Mouse (Mus musculus) cerebellum, postnatal 25 days (tissue): ENCODE results near the gene Fbxo41.

Experiments
- DNase-seq, 2 experiments: peaks; one replicate each; pipeline ENCODE4 v3.0.0; 2021; ENCODE audit warnings: mixed read lengths in 2 of 2

Fbxo41 gene

DNA sequence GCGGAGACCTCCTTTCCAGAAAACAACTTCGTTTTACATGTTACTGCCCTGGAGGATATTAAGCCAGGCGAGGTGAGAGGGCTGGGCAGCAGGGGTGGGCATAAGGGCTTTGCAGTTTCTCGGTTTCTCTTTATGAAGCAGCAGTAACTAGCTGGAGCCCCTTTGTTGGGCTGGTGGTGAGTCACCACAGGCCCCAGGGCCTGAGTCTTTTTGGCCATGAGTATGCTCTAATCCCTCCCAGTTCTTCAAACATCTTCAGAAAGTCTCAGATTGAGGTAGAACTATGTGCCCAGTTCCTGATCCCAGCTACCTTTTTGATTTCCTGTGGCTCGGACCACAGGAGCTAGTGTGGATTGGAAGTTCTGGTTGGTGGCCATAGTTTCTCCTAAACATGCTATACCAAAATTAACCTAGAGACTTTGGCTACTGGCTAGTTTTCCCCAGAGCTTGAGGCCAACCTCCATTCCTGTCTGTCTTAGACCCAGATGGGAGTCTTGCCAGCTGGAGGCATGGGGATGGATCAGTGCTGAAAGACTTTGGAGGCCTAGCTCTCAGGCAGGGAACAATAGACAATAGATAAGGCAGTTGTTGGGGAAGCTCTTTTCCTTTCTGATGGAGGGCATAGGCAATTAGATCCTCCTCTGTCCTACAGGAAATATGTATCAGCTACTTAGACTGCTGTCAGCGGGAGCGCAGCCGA is 58.4 kb downstream of the Fbxo41 start:
- no peak for DNase-seq

DNA sequence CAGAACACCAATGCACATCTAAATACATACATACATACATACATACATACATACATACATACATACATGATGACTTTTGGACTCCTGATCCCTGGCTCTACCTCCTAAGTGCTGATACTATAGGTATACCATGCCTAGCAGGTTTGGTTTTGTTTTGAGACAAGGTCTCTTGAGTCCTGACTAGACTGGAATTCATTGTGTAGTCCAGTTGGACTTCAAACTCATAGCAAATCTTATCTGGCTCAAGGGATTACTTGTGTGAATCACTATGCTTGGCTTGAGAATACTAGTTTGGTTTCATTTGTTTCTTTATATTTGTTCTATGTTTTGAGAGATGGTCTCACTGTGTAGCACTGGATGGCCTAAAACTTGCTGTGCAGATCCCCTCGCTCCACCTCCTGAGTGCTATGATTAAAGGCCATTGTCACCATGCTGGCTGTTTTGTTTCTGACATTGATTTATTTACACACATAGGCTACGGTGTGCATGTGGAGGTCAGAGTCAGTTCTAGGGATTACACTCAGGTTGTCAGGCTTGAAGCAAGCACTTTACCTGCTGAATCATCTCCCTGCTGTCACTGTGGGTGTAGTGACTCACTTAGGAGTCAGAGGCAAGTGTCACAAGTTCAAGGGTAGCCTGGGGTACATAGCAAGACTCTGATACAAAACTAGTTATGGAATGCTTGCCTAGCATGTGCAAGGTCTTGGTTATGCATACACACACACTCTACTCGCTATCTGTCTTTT is 59.1 kb downstream of the Fbxo41 start:
- DNase-seq: no peak

DNA sequence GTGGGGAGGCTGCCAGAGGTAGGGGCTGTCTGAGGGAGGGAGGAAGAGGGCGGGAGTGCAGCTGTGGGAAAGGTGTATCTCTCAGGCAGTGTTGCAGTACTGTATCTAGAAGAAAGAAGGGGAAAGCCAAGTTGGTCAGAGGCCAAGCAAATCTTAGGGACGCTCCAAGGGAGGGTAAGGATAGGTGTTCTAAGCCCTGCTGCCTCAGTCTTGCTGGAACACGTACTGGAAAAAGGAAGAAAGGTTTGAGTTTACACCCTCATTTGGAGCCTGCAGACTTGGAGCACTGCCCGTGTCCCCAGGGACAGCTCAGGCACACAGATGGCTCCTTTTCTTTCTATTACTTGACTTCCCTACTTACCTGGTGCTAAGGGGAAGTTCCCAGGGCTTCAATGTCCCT is 61.7 kb downstream of the Fbxo41 start:
- DNase-seq: no peak

- DNase-seq: no peak
Observed at GRCm38 (mm10) chr6:85436631-85437030, 66.2 kb downstream of the Fbxo41 start.

- no peak for DNase-seq
Observed at GRCm38 (mm10) chr6:85436204-85436603, 66.6 kb downstream of the Fbxo41 start.

DNA sequence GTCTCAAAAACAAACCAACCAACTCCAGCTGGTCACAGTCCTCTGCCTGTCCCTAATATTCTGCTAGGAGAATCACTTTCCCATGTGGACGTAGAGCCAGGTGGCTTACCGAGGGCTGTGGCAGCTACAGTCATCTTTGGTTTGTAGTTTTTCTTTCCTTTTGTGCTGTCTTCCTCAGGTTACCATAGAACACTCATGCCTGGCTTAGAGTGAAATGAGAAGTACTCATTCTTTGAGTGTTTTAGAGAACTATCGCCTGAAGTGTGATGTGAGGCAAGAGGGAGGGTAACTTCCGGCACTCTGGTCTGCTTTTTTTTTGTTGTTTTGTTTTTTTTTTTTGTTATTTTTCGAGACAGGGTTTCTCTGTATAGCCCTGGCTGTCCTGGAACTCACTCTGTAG is 68.9 kb downstream of the Fbxo41 start:
- DNase-seq: no peak

GRCm38 (mm10) chr6:85431842-85432431 is 70.9 kb downstream of the Fbxo41 start, which contains the start of gene Smyd5:
Gene Smyd5, plus strand, starts transcription at chr6:85431989.
- DNase-seq: peak; percentile 78 to 86

DNA sequence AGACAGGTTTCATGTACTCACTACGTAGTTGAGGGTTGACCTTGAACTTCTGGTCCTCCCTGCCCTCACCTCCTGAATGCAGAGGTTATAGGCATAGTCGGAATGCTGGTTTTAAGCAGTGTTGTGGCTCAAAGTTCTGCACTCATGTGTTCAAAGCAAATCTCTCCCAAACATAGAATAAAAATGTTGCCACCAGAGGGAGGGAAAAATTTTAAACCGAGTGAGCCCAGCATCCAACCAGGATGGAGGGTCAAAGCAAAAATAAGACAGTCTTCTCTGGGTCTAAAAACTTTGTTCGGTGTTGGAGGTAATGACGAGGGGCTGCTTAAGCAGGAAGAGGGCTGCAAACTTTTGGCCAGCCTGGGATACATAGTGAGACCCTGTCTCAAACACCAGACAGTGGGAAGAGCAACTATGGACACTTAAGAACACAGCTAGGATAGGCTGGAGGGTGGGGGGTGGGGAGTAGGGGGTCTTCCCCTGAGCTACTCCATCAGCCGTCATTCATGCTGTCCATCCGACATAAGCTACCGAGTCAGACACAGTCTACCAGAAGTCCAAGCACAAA is 71.4 kb downstream of the Fbxo41 start:
- no peak for DNase-seq

DNA sequence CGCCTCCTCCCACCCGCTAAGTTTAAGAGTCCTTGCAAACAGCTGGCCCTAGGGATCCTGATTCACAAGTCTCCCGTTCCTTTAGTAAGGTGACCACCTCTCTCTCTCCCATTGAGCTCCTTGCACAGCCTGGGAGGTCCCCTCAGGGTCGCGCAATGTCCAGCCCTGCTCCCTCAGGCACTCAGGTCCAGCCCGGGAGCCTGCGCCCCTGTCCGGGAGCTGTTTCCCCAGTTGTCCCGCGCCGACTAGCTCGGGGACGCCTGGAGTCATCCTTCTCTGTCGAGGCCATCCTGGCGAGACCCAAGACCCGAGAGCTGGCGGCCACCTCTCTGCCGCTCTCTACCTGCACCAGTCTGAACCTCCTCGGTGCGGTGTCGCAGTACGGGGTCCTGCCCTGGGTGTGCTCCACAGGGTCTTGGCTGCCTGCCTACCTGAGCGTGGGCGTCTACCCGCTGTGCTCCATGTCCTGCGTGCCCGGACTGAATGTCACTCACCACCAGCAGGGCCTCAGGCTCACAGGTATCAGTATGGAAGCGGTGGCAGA is 78.9 kb downstream of the Fbxo41 start, which contains the start of gene Noto:
TSS of gene Noto (plus strand) at position 51 of the 544 bp plus-strand sequence.
- no peak for DNase-seq
